Mouse (Mus musculus): ENCODE results near the gene Olfr1317. TPM values are rescaled to one million over a fixed set of nuclear protein-coding genes. Genes with fewer than 3 reads are reported as not detected.

Gene Olfr1317
- not detected in 2 replicates for polyA plus RNA-seq (2012; rRNA removed; ENCODE audit: low replicate concordance)

GRCm38 (mm10) chr2:112140029-112140428, at the start of gene Olfr1317:
Gene Olfr1317 (plus strand): TSS chr2:112140329.

GRCm38 (mm10) chr2:112096681-112097080, 43.4 kb upstream of the Olfr1317 start, which contains the start of gene Olfr1314:
Gene Olfr1314 (minus strand): TSS chr2:112096781.

GRCm38 (mm10) chr2:112115340-112115739, 24.8 kb upstream of the Olfr1317 start, which contains the start of gene Olfr1315-ps1:
Gene Olfr1315-ps1 (minus strand): TSS chr2:112115440.

GRCm38 (mm10) chr2:112134877-112135276, 5.3 kb upstream of the Olfr1317 start, which contains the start of gene Olfr1316:
Gene Olfr1316 (minus strand): TSS chr2:112134977.

GRCm38 (mm10) chr2:112153898-112154297, 13.8 kb downstream of the Olfr1317 start, which contains the start of gene Olfr1318:
Gene Olfr1318 (plus strand): TSS chr2:112154198.

Other genes starting within 250 kb of the Olfr1317 start
- not detected in 2 replicates for gene Olfr1306, start 224.1 kb upstream of the Olfr1317 start, polyA plus RNA-seq (2012; rRNA removed; ENCODE audit: low replicate concordance)
- not detected in 2 replicates for gene Olfr1307, start 190.9 kb upstream of the Olfr1317 start, polyA plus RNA-seq (2012; rRNA removed; ENCODE audit: low replicate concordance)
- not detected in 2 replicates for gene Olfr1308, start 175.4 kb upstream of the Olfr1317 start, polyA plus RNA-seq (2012; rRNA removed; ENCODE audit: low replicate concordance)
- not detected in 2 replicates for gene Olfr1309, start 150.0 kb upstream of the Olfr1317 start, polyA plus RNA-seq (2012; rRNA removed; ENCODE audit: low replicate concordance)
- not detected in 2 replicates for gene Olfr1310, start 127.6 kb upstream of the Olfr1317 start, polyA plus RNA-seq (2012; rRNA removed; ENCODE audit: low replicate concordance)
- not detected in 2 replicates for gene Olfr1311, start 115.9 kb upstream of the Olfr1317 start, polyA plus RNA-seq (2012; rRNA removed; ENCODE audit: low replicate concordance)
- not detected in 2 replicates for gene Olfr1312, start 90.1 kb upstream of the Olfr1317 start, polyA plus RNA-seq (2012; rRNA removed; ENCODE audit: low replicate concordance)
- gene Olfr1313, start 62.5 kb upstream of the Olfr1317 start, polyA plus RNA-seq (2012; rRNA removed; ENCODE audit: low replicate concordance), result not detected in 2 replicates
- gene Olfr1314, start 43.5 kb upstream of the Olfr1317 start, polyA plus RNA-seq (2012; rRNA removed; ENCODE audit: low replicate concordance), result not detected in 2 replicates
- not detected in 2 replicates for gene Olfr1315-ps1, start 24.9 kb upstream of the Olfr1317 start, polyA plus RNA-seq (2012; rRNA removed; ENCODE audit: low replicate concordance)
- gene Olfr1316, start 5.4 kb upstream of the Olfr1317 start, polyA plus RNA-seq (2012; rRNA removed; ENCODE audit: low replicate concordance), result not detected in 2 replicates
- not detected in 2 replicates for gene Olfr1318, start 13.9 kb downstream of the Olfr1317 start, polyA plus RNA-seq (2012; rRNA removed; ENCODE audit: low replicate concordance)
- gene Lpcat4, start 99.1 kb downstream of the Olfr1317 start, polyA plus RNA-seq (2012; rRNA removed; ENCODE audit: low replicate concordance), result 17.8 and 45.7 TPM in 2 replicates
- not detected in 2 replicates for gene Nutm1, start 119.0 kb downstream of the Olfr1317 start, polyA plus RNA-seq (2012; rRNA removed; ENCODE audit: low replicate concordance)
- 121 and 144 TPM in 2 replicates for gene Nop10, start 121.6 kb downstream of the Olfr1317 start, polyA plus RNA-seq (2012; rRNA removed; ENCODE audit: low replicate concordance)
- 26.2 and 32.0 TPM in 2 replicates for gene Slc12a6, start 125.5 kb downstream of the Olfr1317 start, polyA plus RNA-seq (2012; rRNA removed; ENCODE audit: low replicate concordance)
- not detected in 2 replicates for gene Gm21985, start 126.0 kb downstream of the Olfr1317 start, polyA plus RNA-seq (2012; rRNA removed; ENCODE audit: low replicate concordance)
- 108 and 146 TPM in 2 replicates for gene Emc4, start 227.7 kb downstream of the Olfr1317 start, polyA plus RNA-seq (2012; rRNA removed; ENCODE audit: low replicate concordance)
- gene Katnbl1, start 238.9 kb downstream of the Olfr1317 start, polyA plus RNA-seq (2012; rRNA removed; ENCODE audit: low replicate concordance), result 2.4 and 2.5 TPM in 2 replicates